Mouse (Mus musculus): ENCODE results near the gene Uba3.
A peak's percentile ranks its signal among the peaks of the same experiment; 100 is the strongest.

Uba3 gene

GRCm38 (mm10) chr6:97205439-97205885 is at the start of gene Uba3:
Gene Uba3, minus strand, starts transcription at chr6:97205647.
- peak; percentile 100 for DNase-seq

GRCm38 (mm10) chr6:97252711-97253221 is 47.3 kb upstream of the Uba3 start, which contains the start of gene Lmod3:
Gene Lmod3, minus strand, starts transcription at chr6:97252759.
- peak; percentile 95 for DNase-seq

DNA sequence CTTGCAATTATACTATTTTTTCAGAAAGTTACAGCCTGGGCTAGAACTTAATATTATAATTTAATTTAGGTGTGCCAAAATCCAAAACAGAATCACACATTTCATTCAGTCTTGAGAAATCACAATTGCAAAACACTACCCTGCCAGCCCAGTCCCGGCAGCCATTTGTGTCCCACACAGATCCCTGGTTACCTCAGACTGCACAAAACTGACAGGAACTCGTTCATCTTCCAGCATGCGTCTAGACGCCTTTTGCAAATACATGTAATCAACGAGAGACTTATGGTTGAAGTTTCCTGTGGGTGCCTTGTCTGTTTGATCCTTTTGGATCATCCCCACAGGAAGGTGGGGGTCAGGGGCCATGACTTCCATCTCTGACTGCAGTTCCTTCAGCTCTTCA is 46.6 kb upstream of the Uba3 start:
- DNase-seq: peak; percentile 86

GRCm38 (mm10) chr6:97250966-97251365 is 45.5 kb upstream of the Uba3 start:
- DNase-seq: peak; percentile 94

GRCm38 (mm10) chr6:97245200-97245599 is 39.8 kb upstream of the Uba3 start:
- no peak for DNase-seq

DNA sequence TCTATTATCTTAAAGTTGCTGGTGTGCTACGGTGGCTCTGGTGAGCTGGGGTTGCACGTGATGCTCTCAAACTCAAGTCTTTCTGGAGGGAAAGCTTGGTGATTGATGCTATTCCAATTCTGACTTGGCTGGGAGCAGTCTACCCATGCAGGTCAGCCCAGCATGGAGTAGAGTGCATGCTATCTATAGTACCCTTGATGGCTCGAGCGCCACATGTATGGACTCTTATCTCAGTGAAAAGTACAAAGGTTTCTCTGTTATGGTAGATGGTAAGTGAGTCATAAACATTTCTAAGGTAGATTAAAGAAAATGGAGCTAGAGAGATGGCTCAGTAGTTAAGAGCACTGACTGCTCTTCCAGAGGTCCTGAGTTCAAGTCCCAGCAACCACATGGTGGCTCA is 37.1 kb upstream of the Uba3 start:
- DNase-seq: no peak

- DNase-seq: no peak
Measured at GRCm38 (mm10) chr6:97240092-97240491, 34.6 kb upstream of the Uba3 start.

DNA sequence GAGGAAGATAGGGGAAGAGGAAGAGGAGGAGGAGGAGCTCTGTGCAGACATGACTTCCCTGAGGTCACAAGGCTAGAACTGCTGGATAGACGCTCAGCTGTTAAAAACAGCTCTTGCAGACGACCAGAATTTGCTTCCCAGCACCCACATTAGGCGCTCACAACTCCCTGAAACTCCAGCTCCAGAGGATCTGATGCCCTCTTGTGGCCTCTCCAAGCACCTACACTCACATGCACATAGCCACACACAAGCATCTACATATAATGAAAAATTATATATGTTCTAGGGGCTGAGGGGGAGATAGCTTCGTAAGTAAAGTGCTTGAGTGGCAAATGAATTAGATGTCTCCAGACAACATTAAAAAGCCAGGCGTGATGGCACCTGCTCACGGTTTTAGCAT is 33.9 kb upstream of the Uba3 start:
- DNase-seq: no peak

- DNase-seq: no peak
Measured at GRCm38 (mm10) chr6:97236088-97236487, 30.6 kb upstream of the Uba3 start.

- DNase-seq: no peak
Measured at GRCm38 (mm10) chr6:97234911-97235668, 29.6 kb upstream of the Uba3 start.

DNA sequence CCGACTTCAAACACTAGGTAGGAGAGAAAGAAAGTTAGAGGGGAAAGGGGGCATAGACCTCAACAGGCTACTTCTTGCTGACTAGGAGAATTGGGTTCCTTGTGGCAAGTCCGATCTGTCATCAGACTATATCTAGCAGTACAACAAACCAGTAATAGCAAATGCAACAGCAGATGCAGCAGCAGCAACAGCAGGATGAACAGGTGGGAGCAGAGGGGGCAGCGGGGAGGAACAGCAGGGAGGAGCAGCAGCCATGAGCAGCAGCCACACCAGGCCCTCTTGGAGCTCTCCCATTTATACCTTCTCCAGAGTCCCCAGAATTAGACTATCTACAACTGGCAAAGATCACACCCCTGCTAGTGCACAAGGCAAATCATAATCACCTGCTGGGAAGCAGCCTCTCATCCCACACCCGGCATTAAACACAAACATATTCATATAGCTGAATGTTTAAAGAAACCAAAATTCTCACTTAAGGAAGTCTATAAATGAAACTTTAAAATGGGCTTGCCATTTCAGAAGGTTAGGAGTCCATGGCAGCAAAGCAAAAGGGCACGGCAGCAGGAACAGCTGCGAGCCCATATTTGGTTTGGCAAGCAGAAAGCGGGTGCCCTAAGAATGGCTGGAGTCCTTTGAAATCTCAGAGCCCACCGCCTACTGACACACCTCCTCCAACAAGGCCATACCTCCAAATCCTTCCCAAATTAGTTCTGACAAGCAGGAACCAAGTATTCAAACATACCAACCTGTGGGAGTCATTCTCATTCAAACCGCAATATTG is 21.8 kb upstream of the Uba3 start:
- DNase-seq: peak; percentile 60

DNA sequence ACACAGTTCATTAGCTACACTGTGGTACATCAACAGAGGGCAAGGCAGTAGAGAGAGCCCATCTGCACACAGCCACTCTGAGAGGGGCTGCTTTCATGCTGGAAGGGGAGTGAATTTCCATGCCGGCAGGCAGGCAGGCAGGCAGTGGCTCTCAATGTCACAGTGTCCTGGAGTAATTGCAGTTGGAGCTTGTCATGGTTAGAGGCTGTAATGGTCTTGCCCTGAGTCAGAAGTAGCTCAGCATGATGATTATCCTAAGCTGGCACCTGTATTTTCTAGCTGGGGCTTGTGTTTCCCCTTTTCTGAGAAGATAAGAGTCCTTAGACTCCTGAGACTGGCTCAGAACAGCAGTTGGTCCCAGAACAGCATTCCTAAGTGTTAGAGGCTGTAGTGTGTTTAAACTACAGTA is 20.6 kb upstream of the Uba3 start:
- peak; percentile 87 for DNase-seq

GRCm38 (mm10) chr6:97224505-97224904 is 19.1 kb upstream of the Uba3 start:
- peak; percentile 87 for DNase-seq

GRCm38 (mm10) chr6:97223566-97223965 is 18.1 kb upstream of the Uba3 start:
- DNase-seq: peak; percentile 74

DNA sequence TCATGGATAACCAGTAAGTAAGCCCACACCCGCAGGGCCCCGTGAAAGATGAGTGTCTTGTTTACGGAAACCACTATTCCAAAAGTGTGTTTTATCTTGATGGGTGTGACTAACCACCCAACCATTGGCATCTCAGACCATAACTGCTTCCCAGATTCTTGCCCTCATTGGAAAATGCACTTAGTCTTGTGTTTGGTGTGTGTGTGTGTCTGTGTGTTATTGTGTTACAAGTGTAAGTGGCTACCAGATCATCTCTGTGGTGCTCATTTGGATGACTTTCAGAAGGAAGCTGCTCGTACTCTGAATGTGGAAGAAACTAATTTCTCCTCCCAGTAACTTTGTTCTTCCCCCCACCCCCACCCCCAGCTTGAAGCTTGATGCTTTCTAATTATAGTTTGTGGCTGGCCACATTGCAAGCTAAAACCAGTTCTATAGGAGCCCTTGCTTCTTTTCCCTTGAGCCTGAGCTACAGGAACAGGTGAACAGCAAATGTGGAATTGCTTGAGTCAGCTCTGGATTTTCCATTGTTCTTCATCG is 17.6 kb upstream of the Uba3 start:
- DNase-seq: peak; percentile 90

DNA sequence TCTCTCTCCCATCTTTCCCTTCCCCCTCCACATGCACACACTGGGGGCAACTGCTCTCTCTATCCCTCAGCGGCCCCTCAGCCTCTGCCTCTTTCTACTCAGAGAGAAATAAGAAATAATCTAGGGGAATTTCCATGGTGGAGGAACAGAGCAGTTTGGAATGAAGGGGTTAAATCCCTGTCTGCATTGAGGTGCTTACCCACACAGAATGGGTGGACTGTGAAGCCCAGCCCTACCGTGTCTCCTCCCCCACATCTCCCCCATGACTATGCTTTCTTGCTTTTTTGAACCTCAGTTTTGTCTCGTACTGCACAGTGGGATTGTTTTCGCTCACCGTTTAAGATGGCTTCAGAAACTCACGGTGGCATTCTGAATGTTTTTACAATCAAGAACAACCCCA is 16.9 kb upstream of the Uba3 start:
- peak; percentile 84 for DNase-seq

DNA sequence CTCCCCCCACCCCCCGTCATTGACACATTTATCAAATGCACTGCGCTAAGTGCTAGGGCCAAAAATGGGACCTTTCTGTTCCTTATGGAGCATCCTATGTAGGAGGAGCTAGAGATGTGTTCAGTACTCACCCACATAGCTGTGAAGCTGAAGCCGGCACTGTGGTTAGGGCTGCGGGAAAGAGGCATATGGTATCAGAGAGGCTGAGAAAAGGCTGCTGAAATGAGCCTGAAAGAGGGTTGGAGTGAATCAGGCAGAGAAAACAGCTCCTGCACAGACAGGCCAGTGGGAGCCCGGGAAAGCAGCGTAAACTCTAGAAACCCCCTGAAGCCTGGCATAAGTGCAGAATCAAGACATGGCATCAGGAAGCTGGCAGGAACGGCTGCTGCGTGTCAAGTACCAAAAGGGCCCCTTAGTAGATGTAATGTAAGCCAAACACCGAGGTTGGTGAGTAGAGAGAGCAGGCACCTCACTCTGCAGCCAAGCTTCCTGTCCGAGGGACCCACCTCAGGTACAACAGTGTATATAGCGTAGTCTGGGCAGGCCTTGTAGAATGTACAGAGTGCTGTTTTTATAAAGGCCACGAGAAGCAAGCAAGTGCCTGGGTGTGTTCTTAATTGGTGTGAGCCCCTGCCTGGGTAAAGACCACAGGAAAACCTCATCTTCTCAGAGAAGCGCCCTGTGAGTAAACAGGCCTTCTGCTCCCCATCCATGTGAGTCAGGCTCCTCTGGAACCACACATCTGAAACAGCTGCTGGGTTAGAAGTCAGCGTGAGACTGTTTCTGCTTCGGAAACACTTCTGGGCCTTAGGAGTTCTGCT is 16.0 kb upstream of the Uba3 start:
- peak; percentile 89 for DNase-seq

- peak; percentile 55 for DNase-seq
Measured at GRCm38 (mm10) chr6:97220672-97221071, 15.2 kb upstream of the Uba3 start.

DNA sequence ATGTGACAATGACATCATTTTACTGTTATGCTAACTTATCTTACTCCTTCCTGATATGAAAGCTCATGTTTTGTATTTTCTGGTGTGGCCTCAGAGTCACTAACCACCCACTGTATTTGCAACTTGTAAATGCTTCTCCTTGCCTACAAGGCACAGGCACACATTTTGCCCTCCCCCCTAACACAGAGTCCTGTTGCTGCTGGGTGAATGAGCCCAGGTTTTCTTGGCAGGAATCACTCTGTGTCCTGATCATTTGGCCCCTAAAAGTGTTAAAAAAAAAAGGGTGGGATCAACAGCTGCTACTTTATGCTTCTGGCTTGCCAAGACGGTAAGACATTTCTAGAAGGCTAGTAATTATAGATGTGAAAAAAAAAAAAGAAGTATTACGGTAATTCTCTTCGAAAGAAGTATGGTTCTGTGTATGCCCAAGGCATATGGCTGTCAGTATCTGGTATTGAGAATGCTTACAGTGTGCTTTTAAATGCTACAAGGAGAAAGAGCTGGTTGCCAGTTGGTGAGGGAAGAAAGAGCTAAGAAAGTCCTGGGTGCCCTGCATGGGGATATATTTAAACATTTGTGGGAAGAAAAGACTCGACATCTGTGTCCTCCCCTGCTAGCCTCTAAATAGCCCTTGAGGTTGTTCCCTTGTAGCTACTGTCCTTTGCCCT is 10.8 kb upstream of the Uba3 start:
- peak; percentile 57 for DNase-seq

DNA sequence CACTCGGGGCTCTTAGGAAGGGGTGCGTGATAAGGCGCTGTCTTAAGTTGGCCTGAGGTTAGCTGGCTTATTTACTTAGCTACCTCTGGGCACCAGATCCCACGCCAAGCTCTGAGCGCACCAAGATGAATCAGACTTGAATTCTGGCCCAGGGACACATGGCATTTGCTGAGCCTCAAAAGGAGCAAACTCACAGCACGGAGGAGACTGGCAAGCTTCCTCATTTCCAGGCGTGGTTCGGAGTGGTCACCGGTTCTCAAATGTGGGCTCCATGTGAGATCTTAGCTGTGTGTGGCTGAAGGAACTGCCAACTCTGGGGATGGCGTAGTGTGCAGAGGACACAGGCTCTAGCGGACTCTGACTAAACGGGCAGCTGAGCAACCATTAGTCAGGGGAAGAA is 6.5 kb upstream of the Uba3 start:
- DNase-seq: peak; percentile 97

GRCm38 (mm10) chr6:97210962-97211601 is 5.6 kb upstream of the Uba3 start:
- no peak for DNase-seq

Data from heart, adult 11 months (tissue).